Mouse (Mus musculus) frontal cortex, postnatal 14 days (tissue): ENCODE results near the gene Krt77.

Experiments
- DNase-seq, 2 experiments: peaks; one replicate each; pipeline ENCODE4 v3.0.0; 2022; ENCODE audit warnings: low spot score in 2 of 2

Krt77 gene

GRCm38 (mm10) chr15:101833131-101833530 is 36.4 kb downstream of the Krt77 start:
- no peak for DNase-seq

DNA sequence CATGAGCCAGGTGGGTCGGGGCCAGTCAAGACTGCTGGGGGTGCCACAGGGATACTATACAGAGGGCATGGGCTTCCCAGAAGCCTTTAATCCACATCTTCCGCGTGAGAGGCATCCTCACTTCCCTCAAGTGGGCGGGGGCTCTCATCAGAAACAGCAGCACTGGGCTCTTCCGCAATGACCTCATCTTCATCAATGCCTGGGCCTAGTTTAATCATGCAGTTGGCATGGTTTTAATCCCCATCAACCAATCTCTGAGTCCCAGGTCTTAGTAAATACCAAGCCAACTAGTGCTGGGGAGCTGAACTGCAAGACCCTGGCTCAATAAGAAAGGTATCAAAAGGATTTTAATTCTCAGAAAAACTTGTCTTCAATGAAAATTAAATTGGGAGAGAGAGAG is 40.1 kb downstream of the Krt77 start:
- DNase-seq, result no peak

DNA sequence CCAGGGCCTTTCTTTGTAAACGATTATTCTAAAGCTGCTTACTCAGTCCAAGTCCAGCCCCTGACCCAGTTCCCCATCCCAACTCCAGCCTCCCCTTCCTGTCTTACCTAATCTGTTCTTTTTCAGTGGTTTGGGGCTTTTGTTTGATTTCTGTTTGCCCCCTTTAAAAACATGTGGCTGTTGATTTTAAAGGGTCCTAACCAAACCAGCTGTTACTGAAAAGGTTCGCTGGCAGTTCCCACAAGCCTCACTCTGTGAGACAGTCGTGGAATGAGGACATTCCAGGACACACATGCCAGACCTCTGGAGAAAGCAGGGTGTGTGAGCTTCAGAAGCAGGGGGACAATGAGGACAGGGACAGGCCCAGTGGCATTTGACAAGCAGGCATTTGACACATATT is 47.7 kb downstream of the Krt77 start:
- DNase-seq, result no peak

DNA sequence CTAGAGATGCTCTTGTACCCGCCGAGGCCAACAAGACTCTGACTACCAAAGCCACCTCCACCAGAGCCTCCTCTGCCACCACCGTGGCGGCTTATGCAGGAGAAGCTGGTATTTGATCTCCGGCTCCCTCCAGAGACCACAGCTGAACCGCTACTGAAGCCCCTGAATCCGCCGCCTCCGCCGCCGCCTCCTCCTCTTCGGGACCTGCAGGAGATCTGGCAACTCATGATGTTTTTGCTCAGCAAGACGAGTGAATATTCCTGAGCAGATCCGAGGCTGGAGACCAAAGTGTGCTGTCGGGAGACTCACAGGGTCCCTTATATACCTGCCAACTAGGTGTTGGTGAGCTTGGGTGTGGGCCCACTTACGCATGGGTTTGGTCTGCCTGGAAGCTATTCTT is 51.6 kb downstream of the Krt77 start, which contains the start of gene Krt2:
Gene Krt2, minus strand, starts transcription at position 295 of the 400 bp plus-strand sequence.
- DNase-seq, result no peak
